Mouse (Mus musculus) limb, embryonic 14.5 days (tissue): ENCODE measurements around the gene She. TPM values are rescaled to one million over a fixed set of nuclear protein-coding genes. Genes with fewer than 3 reads are reported as not detected.

Experiments used
- ATAC-seq: fragments of 200-750 bp; cut with Nextera tagmentation; 2 replicates; pipeline ENCODE4 v1.8.0; 2017; ENCODE audit warnings: low read depth, moderate number of reproducible peaks, moderate TSS enrichment; ENCODE audit not compliant: low FRiP score
- DNase-seq: peaks from one replicate; pipeline ENCODE4 v3.0.0-alpha.2; 2015; ENCODE audit warnings: low spot score
- H3K27ac ChIP-seq: fragments of 300-500 bp; sonication (generic); replicated peaks from 2 replicates; pipeline ENCODE4 v1.5.1; 2014; ENCODE audit warnings: low read depth, mild to moderate bottlenecking, low read length, moderate library complexity, mixed read lengths
- H3K27me3 ChIP-seq: fragments of 300-500 bp; sonication (generic); 2 replicates; pipeline ENCODE4 v1.6.1; 2014; ENCODE audit warnings: low read length, mixed read lengths; ENCODE audit not compliant: control insufficient read depth, insufficient read depth
- H3K36me3 ChIP-seq: fragments of 300-500 bp; sonication (generic); 2 replicates; pipeline ENCODE4 v1.6.1; 2014; ENCODE audit warnings: mild to moderate bottlenecking, low read length, moderate library complexity, mixed read lengths; ENCODE audit not compliant: control insufficient read depth, insufficient read depth
- H3K4me1 ChIP-seq: fragments of 300-500 bp; sonication (generic); 2 replicates; pipeline ENCODE4 v1.6.1; 2014; ENCODE audit warnings: antibody characterized with exemption, low read length, mixed read lengths; ENCODE audit not compliant: control insufficient read depth, insufficient read depth
- H3K4me2 ChIP-seq: fragments of 300-500 bp; sonication (generic); replicated peaks from 2 replicates; pipeline ENCODE4 v1.6.1; 2014; ENCODE audit warnings: low read depth, mild to moderate bottlenecking, low read length, moderate library complexity; ENCODE audit not compliant: severe bottlenecking
- H3K4me3 ChIP-seq: fragments of 300-500 bp; sonication (generic); replicated peaks from 2 replicates; pipeline ENCODE4 v1.5.1; 2014; ENCODE audit warnings: low read length
- H3K9ac ChIP-seq: fragments of 300-500 bp; sonication (generic); 2 replicates; pipeline ENCODE4 v1.6.1; 2014; ENCODE audit warnings: mild to moderate bottlenecking, low read depth, low read length, moderate library complexity; ENCODE audit not compliant: severe bottlenecking
- H3K9me3 ChIP-seq: fragments of 300-500 bp; sonication (generic); 2 replicates; pipeline ENCODE4 v1.6.1; 2016; ENCODE audit warnings: low read length; ENCODE audit not compliant: control insufficient read depth
- POLR2A ChIP-seq: fragments of 200-500 bp; IDR thresholded peaks from 2 replicates; pipeline ENCODE4 v1.8.0; 2012; ENCODE audit warnings: inconsistent platforms, mild to moderate bottlenecking, moderate library complexity, borderline replicate concordance; ENCODE audit not compliant: insufficient read depth, insufficient read length; ENCODE audit errors: extremely low read depth
- WGBS: fragments of 180-500 bp; shearing (Covaris S2); extraction: QIAGEN DNeasy Blood & Tissue Kit; methylation state at CpG from one replicate; pipeline ENCODE4 v1.1.7; 2014; 5-methylcytosine and 5-hydroxymethylcytosine counted together
- polyA plus RNA-seq, 2 experiments: library from polyadenylated mRNA; depleted of rRNA in 1 of 2; stranded (reverse) in 1 of 2; unstranded in 1 of 2; fragments of >200 nt; fragmentation: Nextera tagmentation in 1 of 2; extraction: Ambion mirVana in 1 of 2; gene quantifications; 2 replicates each; pipeline versions ENCODE4 v1.2.1 to v1.2.3; 2012 to 2014

The She gene
- polyA plus RNA-seq, 2 experiments = 2.9 to 4.7 TPM

DNA sequence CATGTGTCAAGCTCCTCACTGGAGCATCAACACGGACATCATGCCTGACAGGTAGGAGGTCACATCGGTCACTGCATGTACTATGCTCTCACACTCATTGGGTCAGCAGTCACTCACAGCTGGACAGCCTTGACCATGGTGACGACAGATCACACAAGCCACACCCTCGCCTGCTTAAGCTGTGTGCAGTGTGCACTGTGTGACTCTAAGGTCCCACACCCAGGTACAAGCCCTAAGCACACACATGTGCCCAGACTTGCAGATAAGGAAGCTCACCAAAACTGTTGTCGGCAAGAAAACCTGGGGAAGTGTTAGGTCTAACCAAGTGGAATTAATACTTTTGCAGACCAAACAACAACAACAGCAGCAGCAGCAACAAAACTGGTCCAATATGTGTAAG lies 23.3 kb upstream of the She start:
- no peaks in the 10 kb centered on the region for H3K4me1 ChIP-seq
- TF ChIP-seq POLR2A = no peak
- no peak for DNase-seq
- H3K9ac ChIP-seq = no peak overlapping the region
- no peaks in the 10 kb centered on the region for H3K9me3 ChIP-seq
- no peak overlapping the region for H3K4me3 ChIP-seq
- H3K4me2 ChIP-seq = no peak overlapping the region
- no peak overlapping the region for H3K27ac ChIP-seq
- no peaks in the 10 kb centered on the region for H3K27me3 ChIP-seq
- WGBS = 73% methylated on average over 5 of the region's 5 CpGs
- no peak for ATAC-seq
- no peaks in the 10 kb centered on the region for H3K36me3 ChIP-seq

GRCm38 (mm10) chr3:89808638-89809037 lies 22.5 kb upstream of the She start:
- Histone ChIP-seq H3K4me3 (no peak overlapping the region), H3K27me3 (no peaks in the 10 kb centered on the region), H3K9ac (no peak overlapping the region), H3K9me3 (no peaks in the 10 kb centered on the region), H3K27ac (no peak overlapping the region), H3K4me2 (no peak overlapping the region), H3K36me3 (no peaks in the 10 kb centered on the region), H3K4me1 (no peaks in the 10 kb centered on the region)
- 53% methylated on average over 9 of the region's 9 CpGs for WGBS
- no peak for ATAC-seq
- no peak for TF ChIP-seq POLR2A
- DNase-seq = no peak

- no peaks in the 10 kb centered on the region for H3K9me3 ChIP-seq
- no peak for DNase-seq
- no peak overlapping the region for H3K9ac ChIP-seq
- ATAC-seq = no peak
- H3K4me2 ChIP-seq = no peak overlapping the region
- no peaks in the 10 kb centered on the region for H3K36me3 ChIP-seq
- no peak for TF ChIP-seq POLR2A
- H3K27me3 ChIP-seq = no peaks in the 10 kb centered on the region
- H3K4me3 ChIP-seq = no peak overlapping the region
- H3K27ac ChIP-seq = no peak overlapping the region
- H3K4me1 ChIP-seq = no peaks in the 10 kb centered on the region
These were observed 20.3 kb upstream of the She start for GRCm38 (mm10) chr3:89810841-89811240.

DNA sequence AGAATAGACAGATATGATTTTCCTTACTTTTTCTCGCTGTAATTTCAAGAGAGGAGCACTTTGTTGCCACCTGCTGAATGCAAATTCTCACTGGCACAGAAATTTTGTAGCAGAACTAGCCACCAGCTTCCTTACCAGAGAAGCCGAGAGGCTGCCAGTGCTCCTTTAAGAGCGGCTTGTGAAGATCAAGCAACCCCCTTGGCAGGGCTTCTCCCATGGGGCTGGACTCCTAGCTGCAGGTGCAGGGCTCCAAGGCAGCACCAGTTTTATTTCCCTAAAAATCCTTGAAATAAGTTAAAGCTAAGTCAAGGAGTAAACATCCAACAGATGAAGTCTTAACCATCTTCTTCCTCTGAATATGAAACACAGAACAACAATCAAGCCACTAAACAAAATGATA lies 19.0 kb upstream of the She start:
- no peaks in the 10 kb centered on the region for H3K4me1 ChIP-seq
- DNase-seq (no peak), ATAC-seq (no peak)
- H3K36me3 ChIP-seq = no peaks in the 10 kb centered on the region
- WGBS = 68% methylated on average over 3 of the region's 3 CpGs
- no peaks in the 10 kb centered on the region for H3K27me3 ChIP-seq
- no peak overlapping the region for H3K9ac ChIP-seq
- H3K4me3 ChIP-seq = no peak overlapping the region
- no peak overlapping the region for H3K27ac ChIP-seq
- no peaks in the 10 kb centered on the region for H3K9me3 ChIP-seq
- TF ChIP-seq POLR2A = no peak
- H3K4me2 ChIP-seq = no peak overlapping the region

DNA sequence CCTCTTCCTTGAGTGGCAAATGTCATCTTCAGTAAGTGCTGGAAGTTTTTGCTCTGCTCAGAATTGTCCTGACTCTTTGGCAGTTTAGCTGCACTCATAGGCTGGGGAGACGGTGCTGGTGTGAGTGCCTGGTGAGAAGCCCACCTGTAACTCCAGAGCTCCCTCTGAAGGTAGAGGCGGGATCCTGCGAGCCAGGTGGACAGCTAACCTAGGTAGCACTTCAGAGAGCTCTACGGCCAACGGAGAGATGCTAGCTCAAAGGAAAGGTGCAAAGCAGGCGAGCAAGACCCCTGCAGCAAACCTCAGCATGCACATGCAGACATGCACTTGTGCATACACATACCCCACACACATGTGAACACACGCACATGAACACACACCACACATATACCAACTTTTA lies 17.1 kb upstream of the She start:
- WGBS = 73% methylated on average over 7 of the region's 7 CpGs
- TF ChIP-seq POLR2A = no peak
- Histone ChIP-seq H3K36me3 (no peaks in the 10 kb centered on the region), H3K27ac (no peak overlapping the region), H3K27me3 (no peaks in the 10 kb centered on the region), H3K9me3 (no peaks in the 10 kb centered on the region), H3K9ac (no peak overlapping the region), H3K4me1 (no peaks in the 10 kb centered on the region), H3K4me2 (no peak overlapping the region), H3K4me3 (no peak overlapping the region)
- ATAC-seq = no peak
- no peak for DNase-seq

DNA sequence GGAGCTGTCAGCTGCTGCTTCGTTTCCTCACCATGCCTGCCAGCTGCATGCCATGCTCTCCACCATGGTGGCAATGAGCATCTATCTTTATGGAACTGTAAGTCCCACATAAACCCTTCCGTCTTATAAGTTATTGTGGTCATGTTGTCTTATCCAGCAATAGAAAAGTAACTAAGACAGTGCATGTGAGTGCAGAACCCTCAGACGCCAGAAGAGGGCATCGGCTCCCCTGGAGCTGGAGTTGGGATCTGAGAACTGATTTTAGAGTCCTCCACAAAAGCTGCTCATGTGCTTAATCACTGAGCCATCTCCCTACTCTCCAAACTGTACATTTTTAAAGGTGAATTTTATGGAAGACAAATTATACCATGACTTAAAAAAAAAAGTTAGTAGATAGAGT lies 14.1 kb upstream of the She start:
- Histone ChIP-seq H3K9me3 (no peaks in the 10 kb centered on the region), H3K27ac (no peak overlapping the region), H3K4me3 (no peak overlapping the region), H3K36me3 (no peaks in the 10 kb centered on the region), H3K4me2 (no peak overlapping the region), H3K4me1 (no peaks in the 10 kb centered on the region), H3K9ac (no peak overlapping the region), H3K27me3 (no peaks in the 10 kb centered on the region)
- ATAC-seq (no peak), DNase-seq (no peak)
- WGBS = 66% methylated on average over 4 of the region's 4 CpGs
- no peak for TF ChIP-seq POLR2A
